Mouse (Mus musculus) 416B (cell line): ENCODE measurements around the gene Nxt1.

ENCODE experiments used
- DNase-seq: peaks from one replicate; pipeline ENCODE4 v3.0.0; 2011; ENCODE audit warnings: low read depth

Gene Nxt1

GRCm38 (mm10) chr2:148672199-148673096 is at the start of gene Nxt1:
Gene Nxt1 (plus strand): TSS chr2:148672601.
- peak; percentile 97 for DNase-seq

GRCm38 (mm10) chr2:148623067-148623466 is 49.3 kb upstream of the Nxt1 start:
- no peak for DNase-seq

GRCm38 (mm10) chr2:148624484-148624883 is 47.9 kb upstream of the Nxt1 start:
- DNase-seq: peak; percentile 9

GRCm38 (mm10) chr2:148627011-148627471 is 45.4 kb upstream of the Nxt1 start:
- no peak for DNase-seq

GRCm38 (mm10) chr2:148631011-148631410 is 41.4 kb upstream of the Nxt1 start:
- DNase-seq: no peak

GRCm38 (mm10) chr2:148631602-148632001 is 40.8 kb upstream of the Nxt1 start:
- no peak for DNase-seq

- no peak for DNase-seq
Measured at GRCm38 (mm10) chr2:148634466-148634865, 37.9 kb upstream of the Nxt1 start.

- no peak for DNase-seq
Measured at GRCm38 (mm10) chr2:148642610-148643370, 29.6 kb upstream of the Nxt1 start.

GRCm38 (mm10) chr2:148644421-148645000 is 27.9 kb upstream of the Nxt1 start:
- no peak for DNase-seq

- DNase-seq: no peak
Measured at GRCm38 (mm10) chr2:148650587-148651357, 21.6 kb upstream of the Nxt1 start.

- DNase-seq: peak; percentile 68
Measured at GRCm38 (mm10) chr2:148654961-148655360, 17.4 kb upstream of the Nxt1 start.

- no peak for DNase-seq
Measured at GRCm38 (mm10) chr2:148663458-148663857, 8.9 kb upstream of the Nxt1 start.

GRCm38 (mm10) chr2:148677801-148678200 is 5.4 kb downstream of the Nxt1 start:
- DNase-seq: no peak

GRCm38 (mm10) chr2:148679346-148679745 is 6.9 kb downstream of the Nxt1 start:
- no peak for DNase-seq

GRCm38 (mm10) chr2:148680775-148681291 is 8.4 kb downstream of the Nxt1 start, which contains the start of gene Gzf1:
Gene Gzf1 (plus strand): TSS chr2:148681023.
- DNase-seq: peak; percentile 99

GRCm38 (mm10) chr2:148681461-148681891 is 9.1 kb downstream of the Nxt1 start:
- peak; percentile 69 for DNase-seq

GRCm38 (mm10) chr2:148683031-148683430 is 10.6 kb downstream of the Nxt1 start:
- no peak for DNase-seq

GRCm38 (mm10) chr2:148684972-148685371 is 12.6 kb downstream of the Nxt1 start:
- DNase-seq: no peak

GRCm38 (mm10) chr2:148685709-148686108 is 13.3 kb downstream of the Nxt1 start:
- DNase-seq: peak; percentile 81

GRCm38 (mm10) chr2:148686862-148687261 is 14.5 kb downstream of the Nxt1 start:
- DNase-seq: no peak

GRCm38 (mm10) chr2:148687971-148688370 is 15.6 kb downstream of the Nxt1 start:
- no peak for DNase-seq
